Mouse (Mus musculus) CH12.LX (cell line): ENCODE measurements at regions not wholly inside any gene's neighbourhood (a gene's known extent, or its start where the extent isn't known, plus 50 kb on each side); places are given as distances from the start of the nearest gene placed in this dataset.

Experiments used
- DNase-seq: peaks from one replicate; pipeline ENCODE4 v3.0.0-alpha.2; 2013; ENCODE audit errors: extremely low read depth
- H3K27ac ChIP-seq: 2 replicates; pipeline ENCODE4 v1.5.1; 2012; ENCODE audit warnings: low read depth, mild to moderate bottlenecking, control low read depth, moderate library complexity; ENCODE audit not compliant: insufficient read depth
- H3K27me3 ChIP-seq: replicated peaks from 2 replicates; pipeline ENCODE3; 2012; ENCODE audit warnings: inconsistent platforms
- H3K36me3 ChIP-seq, 2 experiments: replicated peaks in 1 of 2; 2 replicates each; pipeline versions ENCODE3 to v1.6.1; 2012; ENCODE audit warnings: inconsistent platforms in 1 of 2, low read length in 1 of 2, mild to moderate bottlenecking in 1 of 2, mixed read lengths in 1 of 2, moderate library complexity in 1 of 2; ENCODE audit not compliant: control insufficient read depth in 1 of 2, insufficient read depth in 1 of 2
- H3K4me1 ChIP-seq, 2 experiments: 2 replicates each; pipeline ENCODE4 v1.6.1; 2012; ENCODE audit warnings: inconsistent platforms in 1 of 2, moderate library complexity in 1 of 2; ENCODE audit not compliant: insufficient read depth in 2 of 2, control insufficient read depth in 1 of 2
- H3K4me2 ChIP-seq: 2 replicates; pipeline ENCODE4 v1.6.1; 2012; ENCODE audit warnings: low read depth, mild to moderate bottlenecking, control low read depth; ENCODE audit not compliant: poor library complexity, insufficient read depth, severe bottlenecking
- H3K4me3 ChIP-seq, 3 experiments: fragments of 150-350 bp in 1 of 3; sonication (generic) in 1 of 3; replicated peaks in 1 of 3; 2 replicates each; pipeline versions ENCODE3 to v1.5.1; 2011 to 2012; ENCODE audit warnings: low read depth in 2 of 3, low read length in 2 of 3, mild to moderate bottlenecking in 2 of 3, moderate library complexity in 2 of 3, control low read depth in 1 of 3, improper control_type of control experiment in 1 of 3, inconsistent platforms in 1 of 3, mixed read lengths in 1 of 3; ENCODE audit not compliant: poor library complexity in 1 of 3
- H3K79me2 ChIP-seq: replicated peaks from 2 replicates; pipeline ENCODE4 v1.6.1; 2012; ENCODE audit warnings: mild to moderate bottlenecking, moderate library complexity; ENCODE audit not compliant: control insufficient read depth, poor library complexity, insufficient read depth, severe bottlenecking; ENCODE audit errors: extremely low read depth
- H3K9ac ChIP-seq: 2 replicates; pipeline ENCODE4 v1.6.1; 2012; ENCODE audit warnings: low read depth, mild to moderate bottlenecking, control low read depth, moderate library complexity; ENCODE audit not compliant: insufficient read depth
- H3K9me3 ChIP-seq: replicated peaks from 2 replicates; pipeline ENCODE3; 2012; ENCODE audit warnings: low read length, inconsistent platforms, mixed read lengths
- CHD2 ChIP-seq: IDR thresholded peaks from 2 replicates; pipeline ENCODE4 v1.6.1; 2011; ENCODE audit warnings: low read length, improper control_type of control experiment
- CTCF ChIP-seq, 2 experiments: IDR thresholded peaks in 1 of 2; conservative IDR thresholded peaks in 1 of 2; 2 replicates each; pipeline ENCODE4 v1.5.1; 2011 to 2012; ENCODE audit warnings: low read depth in 2 of 2, low read length in 2 of 2, improper control_type of control experiment in 1 of 2, inconsistent platforms in 1 of 2, mild to moderate bottlenecking in 1 of 2, moderate library complexity in 1 of 2
- ELF1 ChIP-seq: IDR thresholded peaks from 2 replicates; pipeline ENCODE4 v1.6.1; 2014; ENCODE audit warnings: low read depth, mild to moderate bottlenecking, inconsistent platforms, low read length, improper control_type of control experiment
- IRF4 ChIP-seq: IDR thresholded peaks from 2 replicates; pipeline ENCODE4 v1.6.1; 2014; ENCODE audit warnings: low read depth, mild to moderate bottlenecking, inconsistent platforms, low read length, improper control_type of control experiment
- JUN ChIP-seq: IDR thresholded peaks from 2 replicates; pipeline ENCODE4 v1.6.1; 2011; ENCODE audit warnings: low read depth, mild to moderate bottlenecking, low read length, improper control_type of control experiment, moderate library complexity; ENCODE audit not compliant: insufficient read depth
- MAZ ChIP-seq: IDR thresholded peaks from 2 replicates; pipeline ENCODE4 v1.6.1; 2012; ENCODE audit warnings: low read depth, mild to moderate bottlenecking, inconsistent platforms, low read length, improper control_type of control experiment, moderate library complexity
- PAX5 ChIP-seq: IDR thresholded peaks from 2 replicates; pipeline ENCODE4 v1.6.1; 2012; ENCODE audit warnings: low read length, inconsistent platforms, mixed read lengths
- POLR2A ChIP-seq: IDR thresholded peaks from 2 replicates; pipeline ENCODE4 v1.6.1; 2011; ENCODE audit warnings: low read depth, mild to moderate bottlenecking, improper control_type of control experiment, low read length
- POLR2AphosphoS2 ChIP-seq: IDR thresholded peaks from 2 replicates; pipeline ENCODE4 v1.6.1; 2011; ENCODE audit warnings: low read depth, low read length, improper control_type of control experiment
- RAD21 ChIP-seq: IDR thresholded peaks from 2 replicates; pipeline ENCODE4 v1.6.1; 2011; ENCODE audit warnings: low read depth, mild to moderate bottlenecking, low read length, improper control_type of control experiment, moderate library complexity
- SMC3 ChIP-seq: IDR thresholded peaks from 2 replicates; pipeline ENCODE4 v1.6.1; 2011; ENCODE audit warnings: low read depth, low read length, improper control_type of control experiment
- TCF12 ChIP-seq: IDR thresholded peaks from 2 replicates; pipeline ENCODE4 v1.6.1; 2014; ENCODE audit warnings: low read depth, mild to moderate bottlenecking, inconsistent platforms, low read length, improper control_type of control experiment
- UBTF ChIP-seq: IDR thresholded peaks from 2 replicates; pipeline ENCODE4 v1.6.1; 2012; ENCODE audit warnings: low read depth, mild to moderate bottlenecking, inconsistent platforms, low read length, improper control_type of control experiment, moderate library complexity
- ZMIZ1 ChIP-seq: IDR thresholded peaks from 2 replicates; pipeline ENCODE4 v1.6.1; 2012; ENCODE audit warnings: low read depth, mild to moderate bottlenecking, inconsistent platforms, low read length, improper control_type of control experiment
- dilution Hi-C: fragments of 300-500 bp; cut with MboI; formaldehyde crosslinking; loops from 2 replicates; pipeline ENCODE4 v1.14.3; 2020; ENCODE audit warnings: low sequenced_read_pairs; ENCODE audit not compliant: extremely low pct_unique_long_range_greater_than_20kb, extremely low pct_ligation_motif_present
- in situ Hi-C: fragments of 300-500 bp; cut with MboI; formaldehyde crosslinking; loops from 3 replicates; pipeline ENCODE4 v1.14.3; 2019; ENCODE audit warnings: low sequenced_read_pairs, low pct_ligation_motif_present, low pct_unique_long_range_greater_than_20kb, mixed read lengths

DNA sequence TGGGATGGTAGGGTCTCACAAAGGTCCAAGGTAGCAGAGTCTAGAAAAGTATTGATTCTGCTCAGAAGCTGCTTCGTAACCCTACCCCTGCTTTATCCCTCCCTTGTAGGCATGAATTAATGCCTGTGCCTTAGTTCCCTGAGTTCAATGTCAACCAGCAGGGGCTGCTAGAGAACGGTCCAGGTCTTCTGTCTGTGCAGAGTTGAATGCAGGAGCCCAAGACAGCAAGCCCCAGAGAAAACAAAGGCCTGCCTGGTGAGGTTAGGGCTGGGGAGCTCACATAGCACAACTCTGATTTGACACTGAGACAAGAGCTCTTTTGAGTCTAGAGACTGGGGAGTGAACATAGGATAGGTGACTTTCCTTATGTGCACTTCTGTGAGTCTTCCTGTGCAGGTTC is 56.6 kb downstream of the Olig3 start:
- Histone ChIP-seq H3K79me2 (no peaks in the 10 kb centered on the region; the same call in 1 of the 2 replicates), H3K27ac (no peak overlapping the region), H3K9ac (no peak overlapping the region), H3K4me1 (peaks cover 0 to 21% of the 10 kb centered on the region in 2 experiments; a peak in 2 of 4 replicates), H3K4me2 (no peak overlapping the region), H3K4me3 (no peak overlapping the region), H3K9me3 (no peaks in the 10 kb centered on the region), H3K36me3 (no peaks in the 10 kb centered on the region)
- in situ Hi-C loops (no loop called here), dilution Hi-C loops (no loop called here)
- DNase-seq: peak; percentile 42
- TF ChIP-seq CTCF (conservative IDR thresholded peaks at IDR 0.05 in 1 of 2, IDR thresholded peaks at IDR 0.05 in 1 of 2; ENCODE audit: low read depth in 2 of 2, low read length in 2 of 2): peak in 1 of 2 experiments; percentile 66; a peak in 2 of 4 replicates
- TF ChIP-seq RAD21: peak; percentile 52
- no peak for TF ChIP-seq CHD2
- TF ChIP-seq POLR2A: no peak
- TF ChIP-seq SMC3: peak; percentile 65
- TF ChIP-seq, all 38 proteins: peak for 3
- no peaks in the 10 kb centered on the region for H3K27me3 ChIP-seq

DNA sequence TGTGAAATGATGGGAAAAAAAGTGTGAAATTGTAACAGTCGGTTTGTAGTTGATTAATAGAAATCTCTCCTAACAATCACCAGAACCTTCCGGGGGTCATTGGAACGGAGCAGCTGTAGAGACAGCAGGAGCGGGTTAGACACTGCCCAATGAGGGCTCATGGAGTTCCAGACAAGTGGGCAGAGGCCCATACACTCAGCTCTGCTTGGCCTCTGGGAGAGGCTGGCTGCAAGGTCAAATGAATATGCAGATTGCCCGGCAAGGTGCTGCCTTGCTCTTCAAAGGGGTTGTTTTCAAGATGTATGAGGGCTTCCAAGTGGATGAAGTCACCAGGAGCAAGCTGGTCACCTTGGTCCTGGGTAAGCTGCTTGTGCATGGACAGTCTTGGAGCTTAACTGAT is 57.6 kb downstream of the Olig3 start:
- no peaks in the 10 kb centered on the region for H3K27me3 ChIP-seq
- H3K36me3 ChIP-seq: no peaks in the 10 kb centered on the region
- H3K27ac ChIP-seq: no peak overlapping the region
- H3K79me2 ChIP-seq: no peaks in the 10 kb centered on the region; the same call in 1 of the 2 replicates
- peaks cover 0 to 20% of the 10 kb centered on the region in 2 experiments; a peak in 2 of 4 replicates for H3K4me1 ChIP-seq
- DNase-seq: no peak
- in situ Hi-C loops: no loop called here
- H3K9me3 ChIP-seq: no peaks in the 10 kb centered on the region
- no peak overlapping the region for H3K4me3 ChIP-seq
- dilution Hi-C loops: no loop called here
- H3K4me2 ChIP-seq: no peak overlapping the region
- no peak overlapping the region for H3K9ac ChIP-seq
- TF ChIP-seq IRF4: no peak
- no peak for TF ChIP-seq UBTF
- no peak for TF ChIP-seq POLR2AphosphoS2
- no peak for TF ChIP-seq PAX5

DNA sequence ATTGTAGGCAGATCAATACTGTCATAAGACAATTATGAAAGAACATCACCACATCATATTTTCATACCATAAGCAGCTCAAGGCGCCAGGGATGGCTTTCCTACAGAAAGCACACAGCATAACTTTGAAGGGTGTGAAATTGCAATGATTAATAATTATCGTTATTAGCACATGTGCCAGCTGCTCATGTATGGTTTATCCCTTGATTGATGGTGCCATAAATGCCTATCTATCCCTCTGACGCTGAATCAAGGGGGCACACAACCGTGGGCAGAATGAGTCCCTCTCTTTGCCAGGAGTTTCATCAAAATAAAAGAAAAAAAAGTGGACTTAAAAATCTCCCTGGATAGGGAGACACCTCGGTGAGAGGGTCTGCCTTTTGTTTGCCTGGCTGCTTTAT is 58.5 kb downstream of the Olig3 start:
- Histone ChIP-seq H3K9me3 (peaks cover 2% of the 10 kb centered on the region), H3K27ac (no peak overlapping the region), H3K27me3 (no peaks in the 10 kb centered on the region), H3K9ac (no peak overlapping the region), H3K79me2 (peaks cover 2% of the 10 kb centered on the region; the same call in 1 of the 2 replicates), H3K4me2 (no peak overlapping the region), H3K4me3 (no peak overlapping the region), H3K36me3 (no peaks in the 10 kb centered on the region), H3K4me1 (peaks cover 0 to 20% of the 10 kb centered on the region in 2 experiments; a peak in 2 of 4 replicates)
- dilution Hi-C loops (no loop called here), in situ Hi-C loops (no loop called here)
- DNase-seq: no peak
- no peak for TF ChIP-seq ZMIZ1
- no peak for TF ChIP-seq ELF1
- no peak for TF ChIP-seq IRF4
- no peak for TF ChIP-seq TCF12
- no peak for TF ChIP-seq SMC3
- TF ChIP-seq CHD2: no peak
- no peak for TF ChIP-seq MAZ
- TF ChIP-seq JUN: no peak
